Mouse (Mus musculus) heart, postnatal 36 days (tissue): ENCODE data around the gene G2e3. TPM values are rescaled to one million over a fixed set of nuclear protein-coding genes. Genes with fewer than 3 reads are reported as not detected.

Source experiments
- DNase-seq, 2 experiments: peaks; one replicate each; pipeline ENCODE4 v3.0.0; 2021 to 2022
- intact Hi-C: fragments of 180-260 bp; cut with DNase I; formaldehyde crosslinking; loops from one replicate; pipeline ENCODE4 v1.15.1; 2025
- total RNA-seq, 2 experiments: library from RNA; stranded (reverse); gene quantifications; 2 replicates each; pipeline ENCODE4 v1.2.3; 2021

The G2e3 gene
- 1 to 10 TPM; 2.2 to 2.4 TPM for total RNA-seq

DNA sequence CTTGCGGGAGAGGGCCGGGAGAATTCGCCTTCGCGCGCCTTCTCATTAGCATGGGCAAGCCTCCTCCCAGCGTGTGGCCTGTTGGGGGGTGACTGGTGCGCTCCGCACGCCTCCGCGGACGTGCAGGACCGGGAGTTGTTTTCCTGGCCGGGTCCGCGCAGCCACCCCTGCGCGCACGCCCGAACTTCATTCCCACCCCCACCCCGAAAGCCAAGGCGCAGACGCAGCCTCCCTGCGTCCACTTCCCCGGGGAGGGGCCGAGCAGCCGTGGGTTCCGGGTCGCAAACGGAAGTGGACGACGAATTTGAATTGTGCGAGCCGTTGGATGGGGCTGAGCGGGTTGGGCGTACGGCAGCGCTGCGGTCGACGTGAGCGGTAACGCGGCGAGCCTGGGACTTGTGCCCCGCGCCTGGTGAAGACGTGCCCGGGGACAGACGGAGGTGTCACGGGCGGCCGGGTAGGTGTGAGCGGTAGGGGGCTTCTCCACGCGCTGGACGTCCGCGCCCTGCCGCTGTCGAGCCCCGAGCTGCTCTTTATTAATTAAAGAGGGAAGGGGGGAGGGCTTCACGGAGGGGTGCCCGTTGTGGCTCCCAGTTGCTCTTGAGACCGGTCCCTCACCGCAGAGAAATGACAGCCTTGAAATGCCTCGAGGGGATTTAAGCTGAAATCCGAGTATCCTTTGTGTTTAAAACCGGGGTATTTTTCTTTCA is at the start of gene G2e3:
Gene G2e3 (plus strand): TSS at position 74 of the 710 bp plus-strand sequence.
- intact Hi-C loops, result loop anchor here (1.0 kb wide), 1 partner anchor 29 kb away; the partner anchor contains the start of gene Scfd1

DNA sequence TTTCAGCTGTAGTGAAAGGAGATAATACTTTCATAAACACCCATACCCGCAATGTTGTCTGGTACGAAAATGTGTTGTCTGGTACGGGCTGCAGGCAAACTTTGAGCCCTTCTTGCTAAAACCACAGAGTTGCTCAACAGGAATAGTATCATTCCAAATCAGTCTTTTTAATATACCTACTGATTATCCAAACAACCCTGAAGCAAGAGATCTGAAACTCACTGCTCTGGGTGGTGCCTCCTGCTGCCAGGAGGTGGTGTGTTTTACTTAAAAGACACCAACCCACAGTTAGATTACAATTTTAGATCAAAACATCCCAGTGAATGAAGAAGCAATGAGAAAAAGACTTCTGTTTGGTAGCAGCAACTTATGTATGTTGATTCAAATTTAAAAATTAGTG is 24.3 kb upstream of the G2e3 start:
- intact Hi-C loops, result no loop called here
- no peak for DNase-seq

More for the DNA sequence above, at the start of gene G2e3:
- peak; percentile 84 to 88 for DNase-seq

DNA sequence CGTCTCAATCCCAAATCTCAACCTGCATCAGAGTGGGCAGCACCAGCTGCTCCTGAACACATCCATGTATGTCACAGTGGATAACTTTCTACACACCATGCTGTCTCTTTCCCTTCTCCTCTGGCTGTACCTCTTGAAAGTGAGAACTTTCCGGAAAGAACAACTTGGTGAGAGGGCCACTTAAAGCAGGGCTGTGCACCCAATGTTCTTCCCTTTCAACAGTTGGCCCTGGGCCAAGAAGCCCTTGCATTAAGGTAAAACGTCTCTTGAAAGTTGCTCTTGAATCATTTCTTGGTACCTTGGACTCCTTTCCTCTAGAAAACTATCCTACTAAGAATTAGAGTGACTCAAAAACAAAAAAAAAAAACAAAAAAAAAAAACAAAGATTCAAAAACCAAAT is 21.0 kb upstream of the G2e3 start:
- DNase-seq, result no peak
- intact Hi-C loops, result no loop called here

DNA sequence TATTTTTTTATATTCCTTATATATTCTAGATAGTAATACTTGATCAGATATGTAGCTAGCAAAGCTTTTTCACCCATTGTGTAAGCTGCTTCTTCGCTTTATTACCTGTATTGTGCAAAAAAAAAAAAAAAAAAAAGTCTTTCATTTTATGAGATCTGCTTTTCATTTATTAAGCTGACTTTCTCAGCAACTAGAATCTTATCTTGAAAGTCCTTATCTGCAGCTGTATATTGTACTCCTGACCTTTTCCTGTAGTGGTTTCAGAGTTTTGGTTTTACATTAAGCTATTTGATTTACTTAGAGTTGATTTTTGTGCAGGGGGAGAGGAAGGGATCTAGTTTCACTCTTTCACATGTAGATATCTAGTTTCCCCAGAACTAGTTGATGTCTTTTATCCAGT is 10.8 kb upstream of the G2e3 start:
- no peak for DNase-seq
- intact Hi-C loops, result no loop called here

DNA sequence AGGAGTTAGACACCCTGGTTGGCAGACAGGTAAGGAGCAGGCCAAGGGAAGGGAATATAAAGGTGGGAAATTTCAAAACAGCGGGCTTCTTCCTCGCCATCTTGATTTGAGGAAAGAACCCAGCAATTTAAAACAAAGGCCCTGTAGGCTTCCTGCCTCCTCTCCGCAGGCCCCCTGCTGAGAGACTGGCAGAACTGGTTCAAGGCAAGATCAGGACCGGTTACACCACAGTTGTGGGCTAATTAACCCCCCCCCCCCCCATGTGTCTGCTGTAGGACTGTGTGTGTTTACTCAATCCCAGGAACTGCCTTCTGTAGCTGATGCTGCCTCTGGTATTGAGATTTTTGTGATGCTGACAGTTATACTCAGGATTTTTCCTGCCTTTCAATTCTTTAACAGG is 1.7 kb upstream of the G2e3 start:
- intact Hi-C loops, result no loop called here
- DNase-seq, result no peak

DNA sequence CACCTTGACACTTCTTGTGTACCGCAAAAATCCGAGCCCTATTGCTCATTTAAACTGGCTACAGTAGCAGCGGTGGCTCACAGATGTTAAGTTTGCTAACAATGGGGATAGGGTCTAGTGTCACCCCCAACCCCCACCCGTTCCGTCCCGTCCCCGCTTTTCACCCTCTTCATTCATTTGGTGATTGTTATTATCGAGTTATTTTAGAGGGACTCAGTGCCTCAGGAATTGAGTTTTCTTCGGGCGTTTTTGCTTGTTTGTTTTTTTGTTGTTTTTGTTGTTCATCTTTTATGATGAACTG is 787 bp downstream of the G2e3 start:
- intact Hi-C loops, result loop anchor here (1.0 kb wide), 1 partner anchor 29 kb away; the partner anchor contains the start of gene Scfd1
- DNase-seq, result no peak

DNA sequence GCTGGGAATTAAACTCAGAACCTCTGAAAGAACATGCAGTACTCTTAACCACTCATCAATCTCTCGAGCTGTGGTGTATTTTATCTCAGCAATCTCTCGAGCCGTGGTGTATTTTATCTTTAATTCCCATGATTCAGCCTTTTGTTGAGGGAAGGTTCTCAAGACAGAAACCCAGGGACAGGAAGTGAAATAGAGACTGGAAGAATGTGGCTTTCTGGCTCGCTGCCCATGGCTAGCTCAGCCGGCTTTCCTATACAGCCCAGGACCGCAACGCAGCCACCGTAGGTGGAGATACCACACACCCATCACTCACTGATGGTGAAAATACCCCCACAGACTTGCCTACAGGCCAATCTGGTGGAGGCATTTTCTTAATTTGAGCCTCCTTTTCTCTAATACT is 7.4 kb downstream of the G2e3 start:
- intact Hi-C loops, result no loop called here
- DNase-seq, result peak in 1 of 2 experiments; percentile 13

DNA sequence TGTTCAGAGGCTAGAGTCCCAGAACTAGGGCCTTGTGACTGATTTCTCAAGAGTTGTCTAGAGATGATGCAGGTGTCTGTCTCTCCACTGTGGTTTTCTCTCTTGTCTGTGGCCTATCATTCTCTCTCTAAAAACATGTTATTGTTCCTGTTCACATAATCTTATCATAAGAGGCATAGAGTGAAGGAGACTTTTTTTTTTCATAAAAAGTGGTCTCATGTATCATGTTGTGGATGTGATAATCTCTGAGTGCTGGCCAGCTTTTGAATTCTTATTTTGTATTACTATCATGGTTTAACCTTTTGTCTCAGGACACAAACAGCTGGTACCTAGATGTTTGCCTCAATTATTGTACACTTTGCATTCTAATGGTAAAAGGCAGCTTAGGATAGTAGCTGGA is 13.4 kb downstream of the G2e3 start:
- intact Hi-C loops, result no loop called here
- no peak for DNase-seq

DNA sequence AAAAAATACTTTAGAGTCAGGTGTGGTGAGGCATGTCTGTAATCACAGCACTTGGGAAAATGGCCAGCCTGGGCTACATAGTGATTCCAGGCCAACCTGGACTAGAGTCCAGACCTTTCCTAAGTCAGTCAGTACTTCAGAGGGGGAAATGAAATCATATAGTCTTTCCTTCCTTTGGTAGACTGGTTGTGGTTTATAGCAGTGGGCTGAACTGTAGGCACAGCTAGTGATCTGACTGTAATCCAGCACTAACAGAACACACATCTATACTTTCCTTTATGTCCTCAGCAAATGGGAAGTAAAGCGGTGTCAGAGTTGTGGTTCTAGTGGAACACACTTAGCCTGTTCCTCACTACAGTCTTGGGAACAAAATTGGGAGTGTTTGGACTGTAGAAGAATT is 15.0 kb downstream of the G2e3 start:
- intact Hi-C loops, result no loop called here
- no peak for DNase-seq

DNA sequence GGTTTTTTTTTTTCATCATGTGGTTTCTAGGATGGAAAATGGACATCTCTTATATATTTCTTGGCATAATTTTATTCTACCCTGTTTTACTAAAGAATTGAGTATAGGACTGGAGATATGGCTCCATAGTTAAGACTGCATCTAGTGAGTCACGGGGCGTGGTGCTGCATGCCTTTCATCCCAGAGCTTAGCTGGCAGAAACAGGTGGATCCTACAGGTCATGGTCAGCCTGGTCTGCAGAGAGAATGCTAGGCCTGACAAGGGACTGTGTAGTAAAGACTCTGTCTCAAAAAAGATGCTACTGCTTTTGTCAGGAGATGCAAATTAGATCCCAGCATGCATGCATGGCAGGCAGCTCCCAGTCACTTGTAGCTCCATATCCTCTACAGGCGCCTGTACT is 20.6 kb downstream of the G2e3 start:
- intact Hi-C loops, result no loop called here
- DNase-seq, result no peak

DNA sequence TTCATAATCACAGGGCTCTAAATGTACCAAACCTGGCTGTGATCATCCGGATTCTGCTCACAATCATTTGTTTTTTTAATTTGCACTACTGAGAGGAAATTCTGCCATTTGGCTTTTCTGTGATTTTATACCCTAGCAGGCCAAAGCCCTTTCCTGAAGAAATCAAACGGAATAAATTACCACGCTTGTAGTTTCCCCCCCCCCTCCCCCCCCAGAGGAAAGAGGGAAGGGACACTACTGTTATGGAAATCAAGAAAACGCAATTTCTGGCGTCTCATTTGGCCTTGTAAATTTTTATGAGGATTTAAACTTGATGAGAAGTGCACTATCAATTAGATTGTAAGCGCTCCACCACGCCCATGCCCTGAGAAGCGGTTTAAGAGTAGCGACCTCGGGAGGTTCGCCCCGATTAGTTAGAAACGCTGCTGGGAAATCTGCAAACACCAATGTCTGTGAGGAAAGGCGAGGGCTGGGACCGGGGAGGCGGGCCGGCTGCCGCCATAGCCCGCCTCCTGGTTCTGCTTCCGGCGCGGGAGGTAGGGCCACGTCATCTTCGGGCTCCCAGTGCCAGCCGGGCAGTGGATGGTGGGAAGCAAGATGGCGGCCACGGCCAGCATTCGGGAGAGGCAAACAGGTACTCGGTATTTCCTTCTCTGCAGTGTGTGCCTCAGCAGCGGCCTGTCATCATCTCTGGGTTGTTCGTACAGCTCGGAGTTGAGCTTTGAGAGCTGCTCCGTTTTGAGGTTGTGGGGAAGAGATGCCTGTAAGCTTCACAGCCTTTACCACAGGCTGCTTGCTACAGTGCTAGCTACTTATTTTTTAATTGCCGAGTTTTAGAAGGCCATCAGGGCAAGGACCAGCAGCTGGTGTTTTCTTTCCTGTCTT is 29.4 kb downstream of the G2e3 start, which contains the start of gene Scfd1:
Gene Scfd1 (plus strand): TSS at position 508 of the 885 bp plus-strand sequence.
- DNase-seq, result peak; percentile 90
- intact Hi-C loops, result loop anchor here (1.0 kb wide), 1 partner anchor 29 kb away; the partner anchor contains the start of gene G2e3

DNA sequence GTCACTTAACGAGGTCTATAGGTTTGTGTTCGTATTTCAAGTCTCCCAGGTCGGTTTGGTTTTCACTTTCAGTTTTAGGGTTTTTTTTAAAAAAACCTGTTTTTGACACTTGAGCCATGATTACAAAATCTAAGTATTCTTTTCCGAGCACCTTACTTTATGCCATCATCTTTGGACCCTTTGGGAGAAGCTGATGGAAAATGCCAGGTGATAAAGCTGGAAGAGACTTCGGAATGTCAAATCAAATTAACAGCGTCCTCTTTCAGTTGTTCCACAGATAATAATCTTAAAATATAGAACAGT is 30.0 kb downstream of the G2e3 start:
- intact Hi-C loops, result loop anchor here (1.0 kb wide), 1 partner anchor 30 kb away; the partner anchor contains the start of gene G2e3
- DNase-seq, result no peak

DNA sequence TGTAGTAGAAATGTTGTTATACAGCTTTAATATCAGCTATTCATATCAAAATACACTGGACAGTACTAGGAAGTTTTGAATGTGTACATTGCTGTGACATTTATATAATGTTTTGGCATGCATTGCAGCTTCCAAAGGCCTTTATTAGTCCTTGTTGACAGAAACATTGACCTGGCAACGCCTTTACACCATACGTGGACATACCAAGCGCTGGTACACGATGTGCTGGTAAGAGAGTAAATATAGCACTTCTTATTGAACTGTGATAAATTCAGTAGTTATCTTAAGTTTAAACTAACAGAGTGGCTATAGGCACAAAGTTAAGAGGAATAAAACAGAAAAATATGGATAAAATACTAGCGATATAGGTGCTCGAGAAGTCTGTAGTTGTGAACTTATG is 52.0 kb downstream of the G2e3 start:
- intact Hi-C loops, result loop anchor here (10.0 kb wide), 1 partner anchor 225 kb away; no protein-coding TSS in a partner anchor
- DNase-seq, result no peak

DNA sequence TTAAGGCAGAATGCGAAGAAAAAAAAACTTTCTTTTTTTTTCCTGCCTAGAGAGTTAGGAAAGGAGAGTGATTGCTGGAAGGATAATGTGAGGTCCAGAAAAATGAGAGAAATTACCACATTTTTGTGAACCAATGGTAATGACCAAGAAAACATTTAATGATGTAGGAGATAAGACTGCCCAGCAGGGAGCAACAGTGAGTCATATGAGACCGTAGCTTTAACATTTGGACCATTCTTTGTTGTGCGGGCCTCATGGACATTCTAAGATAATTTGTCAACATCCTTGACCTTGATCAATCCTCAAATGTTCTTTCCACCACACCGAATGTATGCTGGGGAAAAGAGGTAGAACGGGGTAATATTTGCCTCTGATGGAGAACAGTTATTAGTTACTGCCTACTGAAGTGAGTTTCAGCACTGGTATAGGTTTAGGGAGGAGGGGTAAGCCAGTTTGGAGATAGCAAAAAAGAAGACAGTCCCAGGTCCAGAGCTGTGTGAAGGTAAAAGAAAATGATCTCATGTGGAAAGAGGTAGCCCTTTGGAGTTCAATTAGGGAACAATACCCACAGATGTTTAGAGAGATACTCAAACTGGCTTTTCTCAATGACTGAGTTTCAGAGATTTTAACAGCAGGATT is 54.3 kb downstream of the G2e3 start:
- DNase-seq, result no peak
- intact Hi-C loops, result loop anchor here (10.0 kb wide), 1 partner anchor 223 kb away; no protein-coding TSS in a partner anchor

DNA sequence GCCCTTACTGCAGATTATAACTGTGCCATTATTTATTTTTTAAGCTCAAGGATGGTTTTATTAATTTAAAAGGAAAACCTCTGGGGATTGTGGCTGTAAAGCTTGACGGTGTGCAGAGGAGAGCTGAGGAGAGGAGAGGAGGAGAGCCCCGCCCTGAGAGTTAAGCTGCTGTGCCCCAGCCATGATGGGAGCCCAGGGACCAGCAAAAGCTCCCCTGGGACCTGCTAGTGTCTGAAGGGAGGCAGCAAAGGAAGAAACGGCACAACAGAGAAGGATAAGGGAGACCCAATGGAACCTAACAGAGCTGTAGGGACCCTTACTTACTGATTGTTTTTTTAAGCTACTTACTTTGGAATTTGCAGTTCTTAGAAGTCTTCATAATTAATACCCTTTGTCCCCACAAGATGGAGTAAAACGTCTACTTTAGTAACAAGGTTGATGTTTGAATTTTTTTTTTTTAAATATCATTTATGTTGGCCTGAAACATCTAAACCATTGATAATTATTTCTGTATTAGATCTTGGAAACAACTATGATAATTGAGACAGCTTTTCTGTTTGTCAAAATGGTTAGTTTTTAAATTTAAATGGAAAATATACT is 56.2 kb downstream of the G2e3 start:
- DNase-seq, result no peak
- intact Hi-C loops, result loop anchor here (10.0 kb wide), 1 partner anchor 221 kb away; no protein-coding TSS in a partner anchor

DNA sequence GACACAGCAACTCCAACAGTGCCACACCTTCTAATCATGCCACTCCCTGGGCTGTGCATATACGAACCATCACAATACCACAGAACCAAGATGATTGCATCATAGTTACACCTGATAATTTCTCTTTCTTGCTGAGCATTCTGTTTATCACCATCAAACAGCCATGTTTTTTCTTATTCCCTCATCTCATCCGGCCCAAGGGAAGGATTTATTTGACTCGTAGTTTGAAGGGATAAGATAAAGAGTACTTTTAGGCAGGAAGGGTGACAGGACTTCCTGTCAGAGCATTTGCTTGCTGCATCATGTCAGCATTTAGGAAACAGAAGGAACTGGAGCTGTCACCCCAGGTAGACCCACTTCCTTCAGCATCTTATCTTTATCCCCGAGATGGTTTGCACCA is 63.5 kb downstream of the G2e3 start:
- DNase-seq, result no peak
- intact Hi-C loops, result loop anchor here (10.0 kb wide), 1 partner anchor 333 kb away; no protein-coding TSS in a partner anchor

Other genes starting within 250 kb of the G2e3 start
- gene Scfd1, start 29.4 kb downstream of the G2e3 start, total RNA-seq, result 10 to 100 TPM; 22.8 to 25.6 TPM
- under 1 TPM in 1 of 2 experiments, not detected in 1; 0.22 TPM for gene Coch, start 245.3 kb downstream of the G2e3 start, total RNA-seq